Mouse (Mus musculus) thymus, adult 2 months (tissue): ENCODE data around the gene Med15.

Source experiments
- CTCF ChIP-seq: fragments of 200-500 bp; IDR thresholded peaks from 2 replicates; pipeline ENCODE4 v1.5.1; 2012; ENCODE audit warnings: mild to moderate bottlenecking, control low read depth, low read length, moderate library complexity, borderline replicate concordance; ENCODE audit not compliant: control insufficient read depth, poor library complexity, insufficient read depth; ENCODE audit errors: extremely low read depth
- POLR2A ChIP-seq: fragments of 200-500 bp; IDR thresholded peaks from 2 replicates; pipeline ENCODE4 v1.6.1; 2012; ENCODE audit warnings: mild to moderate bottlenecking, low read length, control low read depth, moderate library complexity; ENCODE audit not compliant: control insufficient read depth, poor library complexity, insufficient read depth; ENCODE audit errors: extremely low read depth

DNA sequence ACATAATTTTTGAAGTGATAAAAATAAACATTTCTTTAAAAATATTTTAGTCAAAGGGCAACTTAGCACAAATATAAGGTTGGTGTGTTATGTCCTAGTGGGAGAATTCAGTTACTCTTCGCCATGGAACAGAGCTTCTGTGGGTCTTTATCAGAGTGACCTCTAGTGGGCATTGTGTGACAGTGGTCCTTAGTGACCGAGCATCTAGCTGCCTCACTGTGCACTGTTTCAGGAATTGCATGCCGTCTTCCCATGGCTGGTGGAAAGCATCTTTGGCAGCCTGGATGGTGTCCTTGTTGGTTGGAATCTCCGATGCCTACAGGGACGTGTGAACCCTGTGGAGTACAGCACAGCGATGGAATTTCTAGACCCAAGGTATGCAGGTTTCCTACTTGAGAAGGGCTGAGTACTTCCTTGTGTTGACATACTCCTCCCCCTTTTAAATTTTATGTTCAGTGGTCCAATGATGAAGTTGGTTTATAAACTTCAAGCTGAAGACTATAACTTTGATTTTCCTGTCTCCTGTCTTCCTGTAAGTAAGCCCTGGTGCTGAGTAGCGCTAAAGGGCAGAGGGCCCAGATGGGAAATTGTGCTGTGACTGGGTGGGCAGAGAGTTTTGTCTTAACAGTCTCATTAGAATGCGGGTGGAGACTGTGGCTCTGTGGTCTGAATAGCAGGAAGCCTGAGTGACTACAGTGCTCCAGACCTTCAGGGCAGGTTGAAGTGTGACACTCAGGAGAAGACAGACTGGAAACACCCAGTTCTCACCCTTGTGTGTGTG, 107.0 kb downstream of the Med15 start:
- TF ChIP-seq CTCF (peak; percentile 26; the same call in 1 of the 2 replicates), POLR2A (no peak)
